Mouse (Mus musculus) brain, embryonic 18.5 days (tissue): ENCODE data around the gene Smad3.

Experiments
- DNase-seq: peaks from one replicate; pipeline ENCODE4 v3.0.0-alpha.2; 2012; ENCODE audit warnings: low read depth, low spot score

Smad3 gene

DNA sequence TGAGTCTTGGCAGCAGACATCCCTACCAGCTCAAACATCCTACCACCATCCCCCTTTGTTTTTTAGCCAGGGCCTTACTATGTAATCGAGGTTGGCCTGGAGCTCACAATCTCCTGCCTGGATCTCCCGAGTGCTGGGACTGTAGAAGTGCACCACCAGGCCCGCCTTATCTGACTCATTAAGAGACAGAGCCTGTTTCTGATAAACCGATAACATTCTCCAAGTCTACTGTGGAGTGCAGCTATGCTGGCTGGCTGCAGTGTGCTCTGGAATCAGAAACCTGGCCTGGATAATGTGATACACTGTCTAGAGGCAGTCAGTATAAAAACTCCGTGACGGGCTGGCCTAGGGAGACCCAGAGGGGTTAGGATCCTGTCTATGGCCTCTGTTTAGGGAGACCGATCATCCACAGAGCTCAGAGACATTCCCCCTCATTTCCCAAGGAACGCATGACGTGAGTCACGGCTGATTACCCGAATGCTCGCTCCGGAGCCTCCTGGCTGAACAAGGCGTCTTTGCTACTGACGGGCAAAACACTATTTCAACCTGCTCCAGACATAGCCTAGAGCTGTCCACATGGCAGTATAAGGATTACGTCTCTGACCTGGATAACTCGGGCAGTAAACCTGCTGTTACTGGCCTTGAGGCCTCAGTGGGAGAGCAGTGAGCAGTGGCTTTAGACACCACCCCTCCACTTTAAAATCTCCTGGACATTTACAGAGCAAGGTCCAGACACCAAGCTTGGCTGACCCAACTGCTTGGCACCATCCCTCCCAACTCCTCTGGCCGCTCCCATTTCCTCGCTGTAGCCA, 11.8 kb downstream of the Smad3 start:
- DNase-seq: no peak

DNA sequence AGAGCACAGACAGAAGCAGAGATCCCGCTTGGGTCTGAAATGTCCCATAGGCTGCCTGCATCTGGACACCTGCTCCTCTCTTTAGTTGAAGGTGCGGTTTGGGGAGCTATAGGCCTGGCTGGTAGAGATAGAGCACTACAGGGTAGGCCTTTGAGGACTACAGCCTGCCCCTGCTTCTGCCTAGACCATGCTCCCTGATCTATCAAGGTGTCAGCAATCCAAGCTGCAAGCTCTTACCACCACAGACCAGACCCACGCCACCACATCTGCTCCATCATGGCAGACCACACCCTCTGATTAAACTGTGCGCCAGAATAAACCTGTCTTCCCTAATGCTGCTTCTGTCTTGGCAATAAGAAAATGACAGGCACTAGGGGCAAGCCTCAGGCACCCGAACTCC, 13.2 kb downstream of the Smad3 start:
- DNase-seq: no peak

DNA sequence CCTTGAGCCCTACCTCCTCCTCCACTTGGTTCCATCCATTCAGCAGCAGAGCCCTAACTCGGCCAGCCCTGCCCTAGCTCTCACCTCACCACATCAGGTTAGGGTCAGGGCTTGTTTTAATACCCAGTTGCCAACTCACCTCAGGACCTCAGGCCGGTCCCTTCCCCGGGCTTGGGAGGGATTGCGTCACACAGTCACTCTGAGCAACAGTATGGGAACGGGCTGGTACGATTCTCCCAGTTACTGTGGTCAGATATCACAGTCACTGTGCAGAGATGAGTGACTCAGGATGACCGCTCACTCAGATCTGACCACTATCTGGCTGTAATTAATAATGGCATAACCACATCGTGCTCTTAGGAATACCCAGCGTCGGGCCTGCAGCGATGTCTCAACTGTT, 14.0 kb downstream of the Smad3 start:
- no peak for DNase-seq

DNA sequence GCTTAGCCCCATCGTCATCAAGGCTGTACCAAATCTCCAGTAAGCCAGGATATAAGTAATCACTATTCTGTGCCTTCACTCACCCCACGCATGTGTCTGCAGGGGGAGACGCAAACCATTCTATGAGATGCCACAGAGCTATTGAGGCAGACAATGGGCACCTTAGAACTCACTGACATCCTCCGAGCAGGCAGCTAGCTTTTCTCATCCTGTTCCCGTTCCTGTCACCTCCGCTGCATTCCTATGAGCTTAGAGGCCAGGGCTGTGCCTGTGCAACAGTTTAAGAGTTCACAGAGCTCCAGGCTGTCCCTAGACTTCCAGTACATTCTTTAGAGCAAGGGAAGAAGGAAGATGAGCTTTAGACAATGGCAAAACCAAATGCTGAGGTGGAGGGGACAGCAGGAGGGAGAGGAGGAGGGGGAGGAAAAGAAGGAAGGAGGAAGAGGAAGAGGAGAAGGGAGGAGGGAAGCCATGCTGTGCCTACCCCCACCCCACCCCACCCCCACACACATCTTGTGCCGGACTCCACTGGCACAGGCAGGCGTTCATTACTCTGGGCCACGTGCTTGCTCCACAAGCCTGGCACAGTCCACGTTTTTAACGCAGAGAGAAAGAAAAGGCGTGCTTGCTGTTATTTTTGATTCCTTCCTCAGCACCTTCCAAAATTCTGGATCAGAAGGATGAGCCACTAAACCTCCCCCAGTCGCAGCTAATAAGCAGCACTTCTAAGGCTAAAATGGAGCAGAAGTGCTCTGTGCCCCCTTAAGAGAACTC, 14.7 kb downstream of the Smad3 start:
- no peak for DNase-seq

DNA sequence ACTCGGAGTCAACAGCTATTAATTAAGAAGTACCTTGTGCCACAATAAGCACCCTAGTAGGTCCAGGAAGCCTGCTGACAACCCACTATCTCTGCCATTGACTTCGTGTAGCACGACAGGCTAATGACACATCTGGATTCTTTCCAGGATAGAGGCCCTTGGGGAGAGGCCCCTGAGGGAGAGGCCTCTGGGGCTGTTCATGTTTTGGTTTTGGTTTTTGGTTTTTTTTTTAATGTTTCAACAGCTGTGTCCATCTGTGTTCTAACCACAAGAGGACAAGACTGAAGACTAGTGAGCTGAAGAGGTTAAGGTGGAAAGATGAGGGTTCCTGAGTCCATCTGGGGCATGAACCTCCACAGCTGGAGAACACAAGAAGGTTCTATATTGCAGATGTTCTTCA, 15.5 kb downstream of the Smad3 start:
- no peak for DNase-seq

DNA sequence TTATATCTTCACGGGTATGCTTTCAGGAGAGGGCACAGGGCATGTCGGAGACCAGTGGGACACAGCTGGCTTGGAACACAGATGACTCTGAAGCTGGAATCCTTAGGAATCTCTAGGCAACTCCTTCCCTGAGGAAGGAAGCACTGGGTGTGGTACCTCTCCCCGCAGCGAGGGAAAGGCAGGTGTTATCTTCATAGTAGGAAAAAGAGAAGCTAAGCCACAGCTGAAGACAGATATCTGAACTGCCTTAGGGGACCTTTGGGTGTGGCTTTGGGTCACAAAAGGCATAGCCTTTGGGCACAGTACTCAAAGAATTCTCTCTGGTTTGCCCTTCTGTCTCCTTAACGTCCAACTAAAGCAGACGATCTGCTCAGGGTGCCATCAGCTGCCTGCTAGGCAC, 16.0 kb downstream of the Smad3 start:
- no peak for DNase-seq

DNA sequence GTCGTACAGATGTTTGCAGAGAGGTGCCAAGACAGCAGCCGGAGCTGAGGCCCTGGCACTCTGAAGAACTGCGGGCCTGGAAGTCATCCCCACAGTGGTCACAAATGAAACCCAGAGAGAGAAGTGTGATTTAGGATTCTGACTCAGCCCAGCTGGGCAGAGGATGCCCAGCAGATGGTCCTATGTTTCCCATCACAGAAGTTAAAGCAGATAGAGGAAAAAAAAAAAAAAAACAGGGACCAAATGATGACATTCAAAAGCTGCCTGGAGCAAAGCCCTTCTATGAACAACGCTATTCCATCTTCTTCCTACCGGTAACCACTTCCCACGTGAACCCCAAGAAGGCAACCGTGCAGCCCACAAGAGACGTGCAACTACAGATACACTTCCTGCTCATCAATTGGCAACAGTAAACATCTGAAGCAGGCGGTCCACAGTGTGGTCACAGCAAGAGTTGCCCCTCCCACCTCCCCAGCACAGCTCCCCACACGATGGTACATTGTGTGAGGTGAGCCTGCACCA, 17.4 kb downstream of the Smad3 start:
- DNase-seq: no peak

DNA sequence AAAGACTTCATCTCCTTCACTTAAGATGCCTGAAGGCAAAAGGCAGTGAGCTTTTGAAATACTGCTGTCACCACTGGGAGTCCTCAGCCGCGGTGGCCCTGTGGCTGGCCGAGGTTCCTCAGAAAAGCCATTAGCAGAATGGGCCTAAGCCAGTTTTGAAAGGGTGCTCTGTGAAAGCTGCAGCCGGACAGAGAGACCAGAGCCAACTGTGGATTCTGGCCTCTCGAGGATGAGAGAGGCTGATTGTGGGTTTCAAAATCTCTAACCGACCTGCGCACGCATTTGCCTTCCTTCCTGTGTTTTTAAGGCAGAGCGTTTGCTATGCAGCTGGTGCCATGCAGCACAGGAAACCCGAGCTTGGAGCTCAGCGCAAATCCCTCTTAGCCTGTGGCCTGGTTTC, 19.0 kb downstream of the Smad3 start:
- no peak for DNase-seq

DNA sequence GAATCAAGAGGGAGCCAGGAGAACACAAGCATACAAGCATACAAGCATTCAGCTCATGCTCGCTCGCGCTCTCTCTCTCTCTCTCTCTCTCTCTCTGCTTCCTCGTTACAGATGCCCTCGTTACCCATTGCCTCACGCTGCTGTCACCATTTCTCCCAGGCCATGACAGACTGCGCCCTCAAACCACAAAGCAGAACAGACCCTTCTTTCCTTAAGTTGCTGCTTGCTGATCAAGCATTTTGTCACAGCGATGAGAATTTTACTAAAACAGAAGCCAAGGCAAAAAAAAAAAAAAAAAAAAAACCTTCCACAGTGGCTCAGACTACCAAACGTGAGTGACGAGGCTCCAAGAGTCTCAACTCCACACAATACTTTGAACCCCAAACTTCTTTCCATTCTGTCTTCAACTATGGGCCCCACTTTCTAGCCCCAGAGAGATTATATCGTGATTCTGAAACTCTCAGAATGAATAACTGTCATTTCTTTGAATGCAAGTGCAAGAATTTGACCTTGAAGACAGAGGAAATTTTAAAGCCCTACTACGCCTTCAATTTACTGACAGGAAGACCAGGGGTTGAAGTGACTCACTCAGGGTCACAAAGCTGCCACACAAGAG, 19.6 kb downstream of the Smad3 start:
- no peak for DNase-seq

DNA sequence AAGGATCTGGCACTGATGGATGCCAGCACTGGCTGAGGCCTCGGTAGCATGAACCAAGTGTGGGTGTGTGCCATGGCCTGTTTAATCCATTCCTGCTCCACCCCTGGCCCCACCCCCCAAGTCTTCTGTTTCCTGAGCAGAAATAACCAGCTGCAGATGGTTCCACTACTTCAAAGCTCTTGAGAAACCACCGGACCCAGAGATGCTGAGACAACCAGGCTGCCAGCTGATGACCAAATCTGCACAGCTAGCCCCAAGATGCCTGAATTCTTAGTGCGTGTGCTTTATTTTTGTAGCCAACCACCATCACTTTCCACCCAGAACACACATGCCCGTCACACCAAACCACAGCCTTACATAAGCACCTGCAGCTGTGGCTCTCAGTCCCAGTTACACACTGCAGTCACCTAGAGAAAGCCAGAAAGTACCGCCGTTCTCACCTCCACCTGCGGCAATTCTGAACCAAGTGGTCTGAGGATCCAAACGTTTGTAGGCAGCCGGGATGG, 20.3 kb downstream of the Smad3 start:
- DNase-seq: no peak

DNA sequence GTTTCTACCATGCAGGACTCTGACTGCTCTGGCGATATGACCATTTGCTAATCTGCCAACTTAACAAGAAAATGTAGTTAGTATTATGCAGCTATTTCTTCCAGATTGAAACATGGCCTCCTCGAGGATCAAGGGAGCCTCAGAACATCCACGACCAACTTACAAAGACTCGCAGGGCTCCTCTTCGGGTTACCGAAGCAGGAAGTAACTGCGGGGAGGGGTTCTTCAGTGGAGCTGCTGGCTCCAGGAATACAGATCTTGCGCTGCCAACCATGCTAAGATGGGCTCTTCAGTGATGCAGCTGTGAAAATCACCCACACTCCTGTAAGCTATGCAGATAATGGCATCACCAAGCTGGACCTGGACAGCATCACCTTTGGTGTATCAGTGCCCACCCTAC, 23.5 kb downstream of the Smad3 start:
- no peak for DNase-seq

DNA sequence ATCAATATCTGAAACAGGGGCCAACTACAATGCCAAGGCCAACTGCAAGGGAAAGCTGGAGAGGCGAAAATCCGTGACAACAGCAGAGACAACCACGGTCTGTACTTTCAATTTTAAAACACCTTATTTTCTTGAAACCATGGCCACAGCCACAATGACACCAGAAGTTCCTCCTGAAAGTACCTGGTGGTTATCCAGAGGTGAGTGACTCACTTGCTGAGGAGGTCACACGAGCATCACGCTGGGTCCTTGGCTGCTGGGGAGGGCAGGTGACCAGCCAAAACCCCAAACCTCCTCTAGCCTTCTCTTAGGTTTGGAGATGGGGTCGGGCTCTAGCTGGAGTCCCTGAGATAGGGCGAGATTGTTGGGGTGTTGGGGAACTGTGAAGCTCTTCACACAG, 25.1 kb downstream of the Smad3 start:
- DNase-seq: no peak

DNA sequence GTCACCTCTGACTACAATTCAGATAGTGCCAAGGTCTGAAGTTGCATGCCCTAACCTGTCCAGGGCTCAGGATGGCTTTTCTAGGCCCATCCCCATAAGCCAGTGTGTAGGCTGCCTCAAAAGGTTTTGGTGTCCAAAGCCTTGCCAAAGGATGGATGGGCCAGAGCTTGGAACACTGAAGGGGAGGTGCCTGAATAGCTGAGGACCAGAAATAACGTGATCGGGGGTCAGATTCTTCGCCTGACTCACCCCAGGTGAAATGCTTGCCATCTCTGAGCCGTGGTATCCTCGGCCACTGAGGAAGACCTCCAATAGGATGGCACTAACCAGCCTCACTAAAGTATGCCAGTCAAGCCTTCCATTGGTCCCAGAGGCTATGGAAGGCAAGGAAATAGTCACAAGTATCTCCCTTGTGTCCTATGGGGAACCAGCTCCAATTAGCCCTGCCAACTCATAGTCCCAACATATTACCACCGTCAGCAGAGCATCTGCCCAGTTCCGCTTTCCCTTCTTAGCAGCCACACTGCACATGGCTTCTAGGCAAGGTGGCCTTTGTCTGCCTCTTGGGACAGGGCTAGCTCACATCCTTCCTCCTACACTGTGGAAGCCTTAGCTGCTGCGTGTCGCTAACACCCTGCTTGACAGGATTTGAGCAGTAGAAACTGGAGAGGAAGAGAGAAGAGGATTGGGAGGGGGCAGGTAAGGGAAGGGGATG, 26.5 kb downstream of the Smad3 start:
- DNase-seq: no peak

DNA sequence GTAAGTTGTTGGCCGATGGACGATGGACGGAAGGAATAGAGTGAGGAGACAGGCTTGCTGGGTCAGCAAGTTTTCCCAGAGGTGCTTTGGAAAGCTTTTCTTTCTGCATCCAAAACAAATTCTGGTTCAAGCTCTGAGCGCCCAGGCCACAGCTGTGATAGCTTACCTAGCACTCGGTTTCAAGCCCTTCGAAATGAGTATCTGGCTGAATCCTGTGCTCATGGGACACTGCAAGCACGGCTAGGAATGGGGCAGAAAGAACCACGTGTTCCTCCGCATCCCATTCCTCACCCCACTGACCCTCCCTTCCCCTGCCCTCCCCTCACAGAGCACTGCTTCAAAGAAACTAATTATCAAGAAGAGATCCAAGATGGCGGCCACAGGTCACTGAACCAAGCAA, 28.8 kb downstream of the Smad3 start:
- no peak for DNase-seq

DNA sequence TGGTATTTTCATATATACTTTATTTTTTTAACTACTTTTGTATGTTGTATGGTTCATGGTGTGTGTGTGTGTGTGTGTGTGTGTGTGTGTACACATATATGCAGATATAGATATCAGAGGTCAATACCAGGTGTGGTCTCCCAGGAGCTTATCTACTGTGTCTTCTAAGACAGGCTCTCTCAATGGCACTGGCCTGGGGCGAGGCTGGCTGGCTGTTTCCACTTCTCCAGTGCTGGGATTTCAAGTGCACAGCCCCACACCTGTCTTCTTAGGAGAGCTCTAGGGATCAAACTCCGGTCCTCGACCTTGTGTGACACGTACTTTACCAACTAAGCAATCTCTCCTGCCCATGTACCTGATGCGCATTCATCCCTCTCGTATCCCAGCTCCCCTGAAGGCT, 30.7 kb downstream of the Smad3 start:
- no peak for DNase-seq

DNA sequence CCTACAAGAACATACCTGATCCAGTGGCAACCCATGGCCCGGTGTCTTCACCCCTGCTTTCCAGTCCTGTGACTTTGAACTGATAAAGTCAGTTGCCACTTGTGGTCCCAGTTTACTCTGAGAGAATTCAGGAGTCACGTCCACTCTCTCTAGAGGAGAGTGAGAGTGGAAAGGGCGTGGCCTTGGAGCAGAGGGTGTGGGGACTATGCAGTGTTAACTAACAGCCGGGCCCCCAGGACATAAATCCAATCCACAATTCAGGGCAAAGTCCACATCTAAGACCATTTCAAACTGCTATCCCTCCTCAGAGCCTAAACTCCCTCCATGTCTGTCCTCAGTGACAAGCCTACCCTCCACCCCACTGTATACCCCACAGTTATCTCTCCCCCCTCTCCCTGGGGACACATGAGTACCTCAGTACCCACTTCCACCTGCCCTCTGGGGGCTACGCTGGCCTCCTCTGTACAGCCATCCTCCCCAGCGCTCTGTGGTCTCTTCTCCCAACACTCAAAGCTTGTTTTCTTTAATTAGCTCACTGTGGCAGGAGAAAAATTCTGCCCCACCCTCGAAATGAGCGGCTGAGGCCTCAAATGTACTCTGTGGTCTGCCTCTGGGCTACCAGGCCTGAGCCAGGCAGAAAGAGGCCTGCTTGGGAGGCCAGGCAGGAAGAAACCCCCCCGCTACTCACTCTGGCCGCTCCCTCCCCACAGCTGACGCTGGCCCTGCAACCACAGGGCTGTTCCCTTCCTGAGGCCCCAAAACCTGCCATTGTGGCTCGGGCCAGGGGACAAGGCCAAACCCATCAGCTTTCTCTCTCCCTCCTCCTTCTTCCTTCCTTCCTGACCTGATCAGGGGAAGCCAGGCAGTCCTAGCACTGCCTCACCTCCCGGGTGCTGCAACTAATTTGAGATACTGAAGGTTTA, 31.4 kb downstream of the Smad3 start:
- no peak for DNase-seq

DNA sequence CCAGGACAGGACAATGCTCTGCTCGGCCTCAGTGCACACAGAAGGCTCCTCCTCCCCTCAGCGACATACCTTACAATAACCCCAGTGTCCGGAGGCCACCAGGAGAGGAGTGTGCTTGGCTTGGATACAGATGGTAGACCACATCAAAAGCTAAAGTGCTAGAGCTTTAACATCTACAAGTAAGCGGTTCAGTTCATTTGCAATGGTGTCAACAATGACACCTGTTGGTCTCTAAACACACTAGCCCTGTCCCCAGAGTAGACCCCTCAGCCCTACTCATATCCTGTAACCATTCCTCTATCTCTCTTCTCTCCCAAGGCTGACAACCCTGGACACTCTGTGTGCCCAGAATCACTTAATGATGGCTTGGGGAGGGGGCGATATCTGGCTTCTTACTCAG, 33.0 kb downstream of the Smad3 start:
- DNase-seq: no peak

DNA sequence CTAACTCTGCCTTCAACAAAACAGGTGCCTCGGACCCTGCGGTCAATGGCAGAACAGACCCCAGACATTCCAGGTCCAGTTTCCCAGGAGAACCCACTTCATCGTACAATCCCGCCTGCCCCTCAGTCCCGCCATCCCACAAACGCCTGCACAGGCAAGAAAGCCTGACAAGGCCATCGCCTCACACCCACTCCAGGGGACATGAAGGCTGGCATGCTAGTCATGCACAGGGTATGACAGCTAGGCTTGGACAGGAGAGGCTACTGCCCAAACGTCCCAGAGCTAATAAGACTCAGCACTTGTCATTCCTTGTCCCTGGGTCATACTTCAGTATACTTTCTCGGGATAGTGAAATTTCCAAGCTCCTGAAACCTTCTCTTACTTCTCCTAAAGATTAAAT, 34.9 kb downstream of the Smad3 start:
- no peak for DNase-seq

DNA sequence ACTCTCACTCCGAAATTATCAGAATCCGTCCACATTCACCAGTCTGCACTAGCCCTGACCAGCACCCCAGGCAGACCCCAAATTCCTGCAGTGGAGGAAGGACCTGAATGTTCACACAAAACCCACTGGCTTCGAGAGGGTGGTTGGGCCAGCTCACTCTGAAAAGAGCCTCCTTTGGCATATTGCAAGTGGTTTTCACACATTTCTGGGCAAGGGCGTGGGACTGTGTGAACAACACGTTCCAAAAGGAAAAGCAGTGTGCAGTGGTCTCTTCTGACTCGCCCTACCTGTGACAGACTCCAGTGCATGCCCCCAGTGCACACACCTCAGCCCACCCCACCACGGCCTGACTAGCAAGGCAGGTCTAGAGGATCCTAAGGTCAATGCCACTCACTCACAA, 35.4 kb downstream of the Smad3 start:
- DNase-seq: no peak

DNA sequence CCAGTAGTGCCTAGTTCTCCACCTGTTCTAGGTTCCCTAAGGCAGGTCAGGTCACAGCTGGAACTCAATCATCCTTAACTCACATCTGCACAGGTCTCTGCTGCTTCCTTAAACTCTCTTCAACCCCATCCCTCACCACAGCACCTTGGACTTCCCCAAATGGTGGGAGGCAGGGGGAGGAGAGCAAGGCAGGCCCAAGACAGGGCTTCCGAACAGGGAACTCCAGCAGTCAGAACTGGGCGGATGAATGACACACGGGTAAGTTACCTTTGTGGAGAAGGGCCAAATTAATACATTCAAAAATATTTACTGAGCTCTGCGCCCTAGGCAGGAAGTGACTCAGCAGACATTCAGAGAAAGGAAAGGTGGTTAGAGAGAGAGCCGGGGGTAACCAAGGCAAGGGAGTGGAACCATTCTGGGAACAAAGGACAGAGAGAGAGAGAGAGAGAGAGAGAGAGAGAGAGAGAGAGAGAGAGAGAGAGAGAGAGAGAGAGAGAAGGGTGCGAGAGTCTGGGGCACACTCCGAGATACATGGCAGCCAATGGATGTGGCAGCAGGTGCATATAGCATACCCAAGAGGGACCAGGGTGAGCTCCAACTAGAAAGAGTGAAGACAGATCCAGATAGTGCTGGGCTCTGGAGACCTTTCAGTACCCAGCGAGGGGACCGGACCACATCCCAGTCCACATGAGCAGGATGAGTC, 36.1 kb downstream of the Smad3 start:
- DNase-seq: no peak
